Mouse (Mus musculus) heart, adult 2 months (tissue): ENCODE results near the gene Tmem38a.

Experiments
- CTCF ChIP-seq: fragments of 200-600 bp; IDR thresholded peaks from 2 replicates; pipeline ENCODE4 v1.8.1; 2022; ENCODE audit warnings: antibody characterized with exemption, mild to moderate bottlenecking, moderate library complexity
- EP300 ChIP-seq: fragments of 200-500 bp; IDR thresholded peaks from 2 replicates; pipeline ENCODE4 v1.6.1; 2011; ENCODE audit warnings: low read depth, low read length, control low read depth; ENCODE audit not compliant: insufficient read depth
- POLR2A ChIP-seq: fragments of 200-500 bp; IDR thresholded peaks from 2 replicates; pipeline ENCODE4 v1.6.1; 2011; ENCODE audit warnings: mild to moderate bottlenecking, low read depth, low read length, control low read depth; ENCODE audit not compliant: insufficient read depth

DNA sequence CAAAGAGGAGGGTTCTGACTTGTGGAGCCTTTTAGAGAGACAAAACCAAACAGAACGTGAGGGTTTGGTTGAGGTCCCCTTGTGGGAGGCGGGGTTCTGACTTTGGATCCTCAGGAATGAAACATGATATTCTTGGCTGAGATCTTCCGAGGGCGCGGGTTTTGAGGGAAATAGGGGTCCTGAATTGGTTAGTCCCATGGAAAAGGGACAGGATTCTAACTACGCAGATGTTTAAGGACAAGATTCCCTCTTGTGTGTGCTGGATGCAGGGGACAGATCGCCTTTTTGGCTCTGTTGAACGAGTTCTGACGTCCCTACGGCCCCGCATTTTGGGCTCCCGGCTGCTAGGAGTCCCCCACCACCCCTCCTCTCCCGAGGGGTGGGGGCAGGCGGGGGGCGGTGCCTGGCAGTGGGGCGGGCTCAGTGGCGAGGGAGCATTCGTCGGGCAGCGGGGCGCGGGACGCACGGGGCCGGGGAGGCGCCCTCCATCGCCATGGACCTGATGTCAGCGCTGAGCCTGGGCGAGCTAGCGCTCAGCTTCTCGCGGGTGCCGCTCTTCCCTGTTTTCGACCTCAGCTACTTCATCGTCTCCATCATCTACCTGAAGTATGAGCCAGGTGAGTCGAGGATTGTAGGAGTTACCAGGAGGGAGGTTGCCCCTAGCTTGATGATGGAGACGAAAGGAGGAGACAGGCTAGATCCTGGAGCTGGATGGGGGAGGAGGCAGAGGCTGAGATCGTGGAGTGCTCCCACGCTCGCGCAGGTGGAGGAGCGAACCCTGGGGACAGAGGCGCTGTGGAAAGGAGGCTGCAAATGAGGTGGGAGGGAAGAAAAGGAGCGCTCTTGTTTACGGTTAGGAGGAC is at the start of gene Tmem38a:
- TF ChIP-seq CTCF (no peak), EP300 (0 out of 2 replicates have a peak, but pooled peaks have one; percentile 9), POLR2A (peak; percentile 86)
